Mouse (Mus musculus): ENCODE data around the gene Nkd1.

- no peak for TF ChIP-seq POLR2A (IDR thresholded peaks at IDR 0.05; ENCODE audit: borderline replicate concordance, insufficient read depth, low read length)
- TF ChIP-seq CTCF (IDR thresholded peaks at IDR 0.05; ENCODE audit: borderline replicate concordance, insufficient read depth, low read depth, low read length), result no peak
These were observed 62.7 kb downstream of the Nkd1 start for GRCm38 (mm10) chr8:88583863-88584262.
